Mouse (Mus musculus) lung, postnatal 14 days (tissue): ENCODE measurements at regions not wholly inside any gene's neighbourhood (a gene's known extent, or its start where the extent isn't known, plus 50 kb on each side); places are given as distances from the start of the nearest gene placed in this dataset.

Experiments used
- DNase-seq: peaks from one replicate; pipeline ENCODE4 v3.0.0; 2021

DNA sequence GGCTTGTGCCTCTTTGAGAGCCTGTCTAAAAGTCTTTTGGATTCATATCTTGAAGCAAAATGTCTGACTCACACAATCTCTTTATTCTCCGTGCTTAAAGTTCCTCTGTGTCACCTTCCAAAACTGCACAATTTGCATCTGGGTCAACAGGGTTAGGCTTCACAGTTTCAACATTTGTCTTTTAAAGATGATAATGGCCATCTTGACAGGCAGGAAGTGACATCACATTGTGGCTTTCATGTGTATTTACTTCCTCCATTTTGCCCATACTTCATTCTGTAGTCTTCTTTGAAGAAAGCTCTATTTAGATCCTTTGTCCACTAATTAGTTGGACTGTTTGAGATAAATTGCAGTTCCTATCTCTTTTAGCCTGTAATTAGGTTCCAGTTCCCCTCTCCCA, 135.1 kb downstream of the Ndufa10 start:
- DNase-seq, result no peak

GRCm38 (mm10) chr1:92337450-92337849, 136.2 kb downstream of the Ndufa10 start:
- no peak for DNase-seq

- DNase-seq, result no peak
Observed at GRCm38 (mm10) chr1:92332248-92332584, 136.7 kb upstream of the Hdac4 start.

GRCm38 (mm10) chr1:92331559-92332247, 136.2 kb upstream of the Hdac4 start:
- no peak for DNase-seq

DNA sequence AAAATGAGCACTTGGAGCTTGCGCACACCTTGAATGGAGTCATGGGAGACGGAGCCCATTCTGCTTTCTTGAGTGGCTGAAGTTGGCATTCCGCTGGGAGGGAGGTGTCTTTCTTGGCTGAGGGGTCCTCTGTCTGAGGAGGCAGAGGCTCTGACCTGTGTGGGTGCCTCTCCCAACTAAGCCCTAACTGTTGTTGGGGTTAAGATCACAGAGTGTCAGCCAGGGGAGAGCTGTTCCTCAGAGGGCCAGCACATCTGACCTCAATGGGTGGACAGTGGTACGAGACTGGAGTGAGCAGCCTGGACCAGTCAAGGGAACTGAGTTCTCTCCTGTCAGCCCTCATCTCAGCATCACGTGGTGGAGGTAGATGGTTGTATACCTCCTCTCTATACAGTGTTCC, 134.7 kb upstream of the Hdac4 start:
- DNase-seq, result no peak

GRCm38 (mm10) chr1:92329491-92329890, 134.0 kb upstream of the Hdac4 start:
- no peak for DNase-seq

GRCm38 (mm10) chr1:92327141-92327540, 131.6 kb upstream of the Hdac4 start:
- no peak for DNase-seq

- no peak for DNase-seq
Observed at GRCm38 (mm10) chr1:92325281-92325680, 129.8 kb upstream of the Hdac4 start.

DNA sequence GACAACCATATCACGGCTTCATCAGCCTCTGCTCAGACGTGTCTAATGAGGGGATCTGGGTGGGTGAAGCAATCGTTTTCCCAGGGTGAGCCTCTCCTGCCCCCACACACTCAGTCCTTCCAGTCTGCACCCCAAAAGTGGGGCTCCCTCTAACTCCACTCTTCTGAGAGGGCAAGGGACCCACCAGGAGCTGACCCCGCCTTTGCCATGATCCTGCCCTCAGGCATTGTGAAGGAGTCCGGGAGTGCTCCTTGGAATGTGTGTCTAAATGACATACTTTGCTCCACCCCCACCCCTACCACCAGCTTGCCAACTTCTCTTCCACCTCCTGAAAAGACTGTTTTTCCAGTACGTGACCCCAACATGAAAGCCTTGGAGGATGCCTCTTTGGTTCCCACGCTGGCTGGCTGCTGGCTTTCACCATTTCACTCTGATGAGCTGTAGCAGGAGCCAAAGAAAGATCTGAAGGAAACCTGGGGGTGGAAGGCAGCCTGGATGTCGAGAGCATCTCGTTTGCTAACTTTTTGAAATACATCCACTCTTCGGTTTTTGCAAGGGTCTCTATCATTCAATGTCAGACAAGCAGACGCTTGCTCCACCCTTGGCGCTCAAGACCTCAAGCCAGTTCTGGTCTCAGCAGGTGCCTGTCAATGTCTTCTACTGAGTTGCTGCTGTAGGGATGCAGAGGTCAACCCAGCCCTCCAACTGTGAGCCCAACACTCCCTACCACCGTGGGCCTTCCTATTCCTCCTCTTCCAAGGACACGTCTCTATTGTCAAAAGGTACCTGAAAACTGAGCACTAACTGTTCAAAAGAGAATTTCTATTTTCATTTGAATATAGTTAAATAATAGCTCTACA, 128.8 kb upstream of the Hdac4 start:
- no peak for DNase-seq

- no peak for DNase-seq
Observed at GRCm38 (mm10) chr1:92317131-92317530, 121.6 kb upstream of the Hdac4 start.

- DNase-seq, result no peak
Observed at GRCm38 (mm10) chr1:92316191-92316723, 120.8 kb upstream of the Hdac4 start.

DNA sequence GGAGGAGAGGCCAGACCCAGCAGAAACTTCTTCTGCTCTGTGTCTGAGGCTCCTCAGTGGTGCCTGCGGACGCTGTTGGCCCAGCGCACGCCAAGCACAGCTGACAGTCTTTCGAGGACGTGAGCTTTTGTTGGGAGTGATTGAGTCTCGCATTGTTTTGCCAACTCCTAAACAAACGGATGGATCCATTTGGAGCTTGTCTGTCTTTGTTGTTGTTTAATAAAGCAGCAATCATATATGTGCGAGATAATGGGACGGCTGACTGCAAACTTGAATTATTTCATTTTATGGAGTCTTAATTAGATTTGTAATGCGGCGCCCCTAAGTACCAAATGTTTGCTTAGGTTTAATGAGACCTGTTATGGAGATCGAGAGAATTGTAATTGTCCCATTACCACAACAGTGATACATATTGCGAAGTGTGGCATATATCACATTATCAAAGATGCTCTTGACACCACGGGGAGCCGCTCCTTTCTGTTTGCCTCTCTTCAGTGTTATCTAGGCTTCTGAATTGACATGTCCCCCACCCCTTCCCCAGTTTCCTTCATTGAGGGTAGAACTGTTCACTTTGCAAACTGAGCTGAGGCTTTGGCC, 117.6 kb upstream of the Hdac4 start:
- DNase-seq, result no peak

DNA sequence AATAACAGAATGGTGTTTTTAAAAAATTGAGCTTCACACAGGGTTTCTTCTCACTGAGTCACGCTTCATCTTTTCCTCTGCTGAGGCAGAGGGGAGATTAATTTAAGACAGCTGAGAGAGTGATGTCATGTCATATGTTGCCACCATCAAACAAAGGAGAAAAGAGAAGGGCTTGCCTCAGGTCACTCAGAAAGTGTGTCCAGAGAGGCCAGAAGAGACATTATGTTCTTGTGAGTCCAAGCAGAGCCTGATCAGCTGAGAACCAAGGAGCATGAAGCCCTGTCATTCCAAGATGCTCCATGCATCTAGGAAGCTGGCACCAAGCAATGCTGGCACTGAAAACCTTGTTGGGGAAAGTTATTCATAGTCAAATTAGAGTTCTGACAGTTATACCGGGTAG, 114.4 kb upstream of the Hdac4 start:
- DNase-seq, result no peak

GRCm38 (mm10) chr1:92309381-92309780, 113.9 kb upstream of the Hdac4 start:
- DNase-seq, result no peak

GRCm38 (mm10) chr1:92308537-92308936, 113.0 kb upstream of the Hdac4 start:
- DNase-seq, result no peak

DNA sequence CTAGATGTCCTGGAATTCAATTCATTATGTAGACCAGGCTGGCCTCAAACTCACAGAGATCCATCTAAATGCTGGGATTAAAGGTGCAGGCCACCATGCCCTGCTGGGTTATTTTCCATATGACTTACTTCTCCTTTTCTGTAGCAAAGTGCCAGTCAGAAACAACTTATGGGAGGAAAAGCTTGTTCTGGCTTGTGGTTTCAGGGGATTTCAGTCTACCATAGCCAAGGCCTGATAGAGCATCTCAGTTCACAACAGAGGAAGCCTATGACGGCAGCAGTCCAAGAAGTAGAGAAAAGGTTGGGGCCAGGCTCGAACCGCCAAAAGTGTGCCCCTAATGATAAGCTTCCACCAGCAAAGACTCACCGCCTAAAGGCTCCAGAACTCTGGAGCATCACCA, 110.5 kb upstream of the Hdac4 start:
- no peak for DNase-seq

DNA sequence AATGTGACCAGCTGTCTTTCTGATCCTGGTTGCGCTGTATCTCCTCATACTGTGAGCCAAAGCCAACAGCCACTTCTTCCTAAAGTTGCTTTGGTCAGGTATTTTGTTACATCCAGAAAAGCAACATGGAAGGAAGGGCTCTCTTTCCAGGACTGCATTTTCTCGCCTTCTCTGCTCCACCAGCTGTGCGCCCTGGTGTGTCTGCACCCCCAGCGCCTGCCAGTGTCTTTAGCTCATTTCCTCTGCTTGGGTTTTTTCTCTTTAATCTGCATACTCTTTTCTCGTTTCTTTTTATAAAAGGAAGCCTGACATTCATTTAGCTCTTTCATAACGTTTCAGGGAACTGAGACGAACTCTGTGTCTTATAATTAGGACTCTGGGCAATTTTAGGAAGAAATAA, 103.5 kb upstream of the Hdac4 start:
- DNase-seq, result no peak

GRCm38 (mm10) chr1:92292681-92293380, 97.3 kb upstream of the Hdac4 start:
- DNase-seq, result no peak

GRCm38 (mm10) chr1:92286966-92287342, 91.5 kb upstream of the Hdac4 start:
- no peak for DNase-seq

- DNase-seq, result no peak
Observed at GRCm38 (mm10) chr1:92286013-92286965, 90.8 kb upstream of the Hdac4 start.

- DNase-seq, result no peak
Observed at GRCm38 (mm10) chr1:92284155-92284554, 88.7 kb upstream of the Hdac4 start.

- no peak for DNase-seq
Observed at GRCm38 (mm10) chr1:92277199-92277747, 81.8 kb upstream of the Hdac4 start.
